Mouse (Mus musculus) ES-Bruce4 (cell line): Measurements from ENCODE around the gene Islr.

Experiments
- CTCF ChIP-seq: IDR thresholded peaks from one replicate; pipeline ENCODE4 v1.8.1; 2011; ENCODE audit warnings: low read depth, low read length
- POLR2A ChIP-seq: IDR thresholded peaks from one replicate; pipeline ENCODE4 v1.8.1; 2011; ENCODE audit warnings: low read length; ENCODE audit not compliant: insufficient read depth

GRCm38 (mm10) chr9:58110787-58111186, 93.3 kb downstream of the Islr start:
- TF ChIP-seq POLR2A (no peak), CTCF (no peak)
